Mouse (Mus musculus): ENCODE measurements around the gene Prkg1. TPM values are rescaled to one million over a fixed set of nuclear protein-coding genes. Genes with fewer than 3 reads are reported as not detected.

The Prkg1 gene
- polyA plus RNA-seq, 1 experiment = 23.3 TPM

GRCm38 (mm10) chr19:31590701-31591100, 174.1 kb downstream of the Prkg1 start:
- no peak overlapping the region for H3K4me3 ChIP-seq (ENCODE audit: insufficient read depth, low read length)
- TF ChIP-seq CTCF (IDR thresholded peaks at IDR 0.05; ENCODE audit: borderline replicate concordance, insufficient read depth, low read length) = no peak
- TF ChIP-seq POLR2A (IDR thresholded peaks at IDR 0.05; ENCODE audit: low read depth, low read length) = no peak
- H3K27ac ChIP-seq (ENCODE audit: insufficient read depth, low read length) = no peak overlapping the region
- no peaks in the 10 kb centered on the region for H3K4me1 ChIP-seq (ENCODE audit: control insufficient read depth, insufficient read depth, low read length)

GRCm38 (mm10) chr19:31577092-31577491, 187.7 kb downstream of the Prkg1 start:
- no peak overlapping the region for H3K4me3 ChIP-seq (ENCODE audit: insufficient read depth, low read length)
- TF ChIP-seq CTCF (IDR thresholded peaks at IDR 0.05; ENCODE audit: borderline replicate concordance, insufficient read depth, low read length) = no peak
- H3K27ac ChIP-seq (ENCODE audit: insufficient read depth, low read length) = no peak overlapping the region
- 0 out of 2 replicates have a peak, but pooled peaks cover 3% of the 10 kb centered on the region for H3K4me1 ChIP-seq (ENCODE audit: control insufficient read depth, insufficient read depth, low read length)

GRCm38 (mm10) chr19:31564329-31564728, 200.5 kb downstream of the Prkg1 start:
- H3K4me1 ChIP-seq (ENCODE audit: control insufficient read depth, insufficient read depth, low read length) = no peaks in the 10 kb centered on the region
- TF ChIP-seq CTCF (IDR thresholded peaks at IDR 0.05; ENCODE audit: borderline replicate concordance, insufficient read depth, low read length) (no peak), POLR2A (IDR thresholded peaks at IDR 0.05; ENCODE audit: low read depth, low read length) (no peak)
- no peak overlapping the region for H3K27ac ChIP-seq (ENCODE audit: insufficient read depth, low read length)

GRCm38 (mm10) chr19:31546063-31546462, 218.8 kb downstream of the Prkg1 start:
- no peak overlapping the region for H3K27ac ChIP-seq (ENCODE audit: insufficient read depth, low read length)
- no peaks in the 10 kb centered on the region for H3K4me1 ChIP-seq (ENCODE audit: control insufficient read depth, insufficient read depth, low read length)
- H3K4me3 ChIP-seq (ENCODE audit: insufficient read depth, low read length) = no peak overlapping the region
- TF ChIP-seq POLR2A (IDR thresholded peaks at IDR 0.05; ENCODE audit: low read depth, low read length) (no peak), CTCF (IDR thresholded peaks at IDR 0.05; ENCODE audit: borderline replicate concordance, insufficient read depth, low read length) (no peak)

More at GRCm38 (mm10) chr19:31564329-31564728, 200.5 kb downstream of the Prkg1 start:
- H3K4me3 ChIP-seq (ENCODE audit: insufficient read depth, low read length) = no peak overlapping the region

DNA sequence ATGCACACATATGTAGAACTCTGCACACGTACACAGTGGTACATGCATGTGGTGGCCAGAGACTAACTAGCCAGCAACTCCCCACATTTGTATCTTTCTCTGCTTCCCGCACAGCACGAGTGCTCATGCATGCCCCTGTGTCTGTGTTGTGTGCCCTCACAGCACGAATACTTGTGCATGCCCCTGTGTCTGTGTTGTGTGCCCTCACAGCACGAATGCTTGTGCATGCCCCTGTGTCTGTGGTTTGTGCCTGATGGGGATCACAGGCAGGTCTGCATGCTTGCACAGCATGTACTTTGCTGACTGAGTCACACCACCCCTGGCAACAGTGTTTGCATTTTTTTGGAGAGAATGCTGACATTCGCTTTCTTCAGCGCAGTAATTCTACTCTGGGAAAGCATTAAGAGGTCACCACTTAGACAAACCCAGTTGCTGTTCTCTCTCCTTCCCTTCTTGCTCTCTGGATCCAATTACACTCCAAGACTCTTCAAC, 233.5 kb downstream of the Prkg1 start:
- no peak overlapping the region for H3K4me3 ChIP-seq (ENCODE audit: insufficient read depth, low read length)
- peaks cover 18% of the 10 kb centered on the region for H3K4me1 ChIP-seq (ENCODE audit: control insufficient read depth, insufficient read depth, low read length)
- peak overlapping the region; percentile 69; the same call in 1 of the 2 replicates for H3K27ac ChIP-seq (ENCODE audit: insufficient read depth, low read length)
- no peak for TF ChIP-seq CTCF (IDR thresholded peaks at IDR 0.05; ENCODE audit: borderline replicate concordance, insufficient read depth, low read length)
- no peak for TF ChIP-seq POLR2A (IDR thresholded peaks at IDR 0.05; ENCODE audit: low read depth, low read length)

- Histone ChIP-seq H3K4me1 (ENCODE audit: control insufficient read depth, insufficient read depth, low read length) (peaks cover 18% of the 10 kb centered on the region), H3K27ac (ENCODE audit: insufficient read depth, low read length) (peak overlapping the region; percentile 69), H3K4me3 (ENCODE audit: insufficient read depth, low read length) (no peak overlapping the region)
- TF ChIP-seq POLR2A (IDR thresholded peaks at IDR 0.05; ENCODE audit: low read depth, low read length) (no peak), CTCF (IDR thresholded peaks at IDR 0.05; ENCODE audit: borderline replicate concordance, insufficient read depth, low read length) (no peak)
Measured at GRCm38 (mm10) chr19:31530616-31531015, 234.2 kb downstream of the Prkg1 start.

DNA sequence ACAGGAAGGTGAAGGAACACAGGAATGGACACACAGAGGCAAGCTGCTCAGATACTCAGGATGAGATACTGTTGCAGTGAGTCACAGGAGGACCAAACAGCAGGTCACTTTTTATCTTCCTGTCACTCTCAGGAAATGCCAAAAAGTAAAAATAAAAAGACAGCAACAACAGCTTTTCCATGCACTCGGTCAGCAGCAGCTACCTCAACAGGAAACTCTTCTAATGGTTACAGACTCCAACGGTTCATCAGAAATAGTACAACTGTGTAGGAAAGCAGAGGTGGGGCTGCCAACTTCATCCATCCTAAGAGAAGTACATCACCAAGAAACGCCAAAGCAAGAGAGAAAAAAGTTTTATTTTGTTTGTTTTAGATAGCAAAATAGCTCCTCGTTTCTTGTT, 234.9 kb downstream of the Prkg1 start:
- H3K27ac ChIP-seq (ENCODE audit: insufficient read depth, low read length) = peak overlapping the region; percentile 90
- no peak for TF ChIP-seq CTCF (IDR thresholded peaks at IDR 0.05; ENCODE audit: borderline replicate concordance, insufficient read depth, low read length)
- no peak for TF ChIP-seq POLR2A (IDR thresholded peaks at IDR 0.05; ENCODE audit: low read depth, low read length)
- H3K4me1 ChIP-seq (ENCODE audit: control insufficient read depth, insufficient read depth, low read length) = peaks cover 18% of the 10 kb centered on the region

GRCm38 (mm10) chr19:31514490-31514889, 250.3 kb downstream of the Prkg1 start:
- Histone ChIP-seq H3K4me3 (ENCODE audit: insufficient read depth, low read length) (no peak overlapping the region), H3K27ac (ENCODE audit: insufficient read depth, low read length) (no peak overlapping the region; the same call in 1 of the 2 replicates), H3K4me1 (ENCODE audit: control insufficient read depth, insufficient read depth, low read length) (no peaks in the 10 kb centered on the region)
- TF ChIP-seq POLR2A (IDR thresholded peaks at IDR 0.05; ENCODE audit: low read depth, low read length) (no peak), CTCF (IDR thresholded peaks at IDR 0.05; ENCODE audit: borderline replicate concordance, insufficient read depth, low read length) (no peak)

More for the DNA sequence above, 234.9 kb downstream of the Prkg1 start:
- no peak overlapping the region for H3K4me3 ChIP-seq (ENCODE audit: insufficient read depth, low read length)

- TF ChIP-seq POLR2A (IDR thresholded peaks at IDR 0.05; ENCODE audit: low read depth, low read length) (no peak), CTCF (IDR thresholded peaks at IDR 0.05; ENCODE audit: borderline replicate concordance, insufficient read depth, low read length) (no peak)
- Histone ChIP-seq H3K4me1 (ENCODE audit: control insufficient read depth, insufficient read depth, low read length) (peaks cover 2% of the 10 kb centered on the region), H3K27ac (ENCODE audit: insufficient read depth, low read length) (no peak overlapping the region), H3K4me3 (ENCODE audit: insufficient read depth, low read length) (no peak overlapping the region)
Measured at GRCm38 (mm10) chr19:31507831-31508230, 257.0 kb downstream of the Prkg1 start.

DNA sequence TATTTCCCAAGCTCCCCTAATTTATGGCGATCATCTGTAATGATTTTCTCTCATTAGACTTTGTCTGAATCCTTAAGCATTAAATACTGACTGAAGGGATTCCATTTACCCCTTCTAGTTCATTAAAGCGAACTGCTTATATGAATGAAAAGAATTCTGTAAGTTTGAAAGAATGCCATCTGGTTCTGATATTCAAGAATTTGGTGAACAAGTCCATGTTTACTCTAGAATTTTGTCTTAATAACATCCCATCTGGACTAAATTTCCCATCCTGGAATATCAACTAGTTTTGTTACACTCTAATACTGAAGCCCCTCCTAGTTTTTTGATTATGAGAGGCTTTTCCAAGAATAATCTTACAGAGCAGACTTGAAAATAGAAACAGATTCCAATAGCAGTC, 258.5 kb downstream of the Prkg1 start:
- TF ChIP-seq CTCF (IDR thresholded peaks at IDR 0.05; ENCODE audit: borderline replicate concordance, insufficient read depth, low read length) (no peak), POLR2A (IDR thresholded peaks at IDR 0.05; ENCODE audit: low read depth, low read length) (no peak)
- H3K4me3 ChIP-seq (ENCODE audit: insufficient read depth, low read length) = no peak overlapping the region
- peaks cover 2% of the 10 kb centered on the region for H3K4me1 ChIP-seq (ENCODE audit: control insufficient read depth, insufficient read depth, low read length)
- H3K27ac ChIP-seq (ENCODE audit: insufficient read depth, low read length) = peak overlapping the region; percentile 62
